Mouse (Mus musculus) CH12.LX (cell line): ENCODE measurements at regions not wholly inside any gene's neighbourhood (a gene's known extent, or its start where the extent isn't known, plus 50 kb on each side); places are given as distances from the start of the nearest gene placed in this dataset.

Experiments
- DNase-seq: peaks from one replicate; pipeline ENCODE4 v3.0.0-alpha.2; 2013; ENCODE audit errors: extremely low read depth
- H3K27ac ChIP-seq: 2 replicates; pipeline ENCODE4 v1.5.1; 2012; ENCODE audit warnings: low read depth, mild to moderate bottlenecking, control low read depth, moderate library complexity; ENCODE audit not compliant: insufficient read depth
- H3K27me3 ChIP-seq: replicated peaks from 2 replicates; pipeline ENCODE3; 2012; ENCODE audit warnings: inconsistent platforms
- H3K36me3 ChIP-seq, 2 experiments: replicated peaks in 1 of 2; 2 replicates each; pipeline versions ENCODE3 to v1.6.1; 2012; ENCODE audit warnings: inconsistent platforms in 1 of 2, low read length in 1 of 2, mild to moderate bottlenecking in 1 of 2, mixed read lengths in 1 of 2, moderate library complexity in 1 of 2; ENCODE audit not compliant: control insufficient read depth in 1 of 2, insufficient read depth in 1 of 2
- H3K4me1 ChIP-seq, 2 experiments: 2 replicates each; pipeline ENCODE4 v1.6.1; 2012; ENCODE audit warnings: inconsistent platforms in 1 of 2, moderate library complexity in 1 of 2; ENCODE audit not compliant: insufficient read depth in 2 of 2, control insufficient read depth in 1 of 2
- H3K4me2 ChIP-seq: 2 replicates; pipeline ENCODE4 v1.6.1; 2012; ENCODE audit warnings: low read depth, mild to moderate bottlenecking, control low read depth; ENCODE audit not compliant: poor library complexity, insufficient read depth, severe bottlenecking
- H3K4me3 ChIP-seq, 3 experiments: fragments of 150-350 bp in 1 of 3; sonication (generic) in 1 of 3; replicated peaks in 1 of 3; 2 replicates each; pipeline versions ENCODE3 to v1.5.1; 2011 to 2012; ENCODE audit warnings: low read depth in 2 of 3, low read length in 2 of 3, mild to moderate bottlenecking in 2 of 3, moderate library complexity in 2 of 3, control low read depth in 1 of 3, improper control_type of control experiment in 1 of 3, inconsistent platforms in 1 of 3, mixed read lengths in 1 of 3; ENCODE audit not compliant: poor library complexity in 1 of 3
- H3K79me2 ChIP-seq: replicated peaks from 2 replicates; pipeline ENCODE4 v1.6.1; 2012; ENCODE audit warnings: mild to moderate bottlenecking, moderate library complexity; ENCODE audit not compliant: control insufficient read depth, poor library complexity, insufficient read depth, severe bottlenecking; ENCODE audit errors: extremely low read depth
- H3K9ac ChIP-seq: 2 replicates; pipeline ENCODE4 v1.6.1; 2012; ENCODE audit warnings: low read depth, mild to moderate bottlenecking, control low read depth, moderate library complexity; ENCODE audit not compliant: insufficient read depth
- H3K9me3 ChIP-seq: replicated peaks from 2 replicates; pipeline ENCODE3; 2012; ENCODE audit warnings: low read length, inconsistent platforms, mixed read lengths
- BHLHE40 ChIP-seq: IDR thresholded peaks from 2 replicates; pipeline ENCODE4 v1.6.1; 2011; ENCODE audit warnings: mild to moderate bottlenecking, low read depth, low read length, improper control_type of control experiment
- CHD1 ChIP-seq: IDR thresholded peaks from 2 replicates; pipeline ENCODE4 v1.6.1; 2012; ENCODE audit warnings: low read depth, low read length, improper control_type of control experiment, inconsistent platforms
- CTCF ChIP-seq, 2 experiments: IDR thresholded peaks in 1 of 2; conservative IDR thresholded peaks in 1 of 2; 2 replicates each; pipeline ENCODE4 v1.5.1; 2011 to 2012; ENCODE audit warnings: low read depth in 2 of 2, low read length in 2 of 2, improper control_type of control experiment in 1 of 2, inconsistent platforms in 1 of 2, mild to moderate bottlenecking in 1 of 2, moderate library complexity in 1 of 2
- E2F4 ChIP-seq: IDR thresholded peaks from 2 replicates; pipeline ENCODE4 v1.6.1; 2011; ENCODE audit warnings: low read depth, low read length, improper control_type of control experiment; ENCODE audit not compliant: insufficient replicate concordance
- ELF1 ChIP-seq: IDR thresholded peaks from 2 replicates; pipeline ENCODE4 v1.6.1; 2014; ENCODE audit warnings: low read depth, mild to moderate bottlenecking, inconsistent platforms, low read length, improper control_type of control experiment
- EP300 ChIP-seq: IDR thresholded peaks from 2 replicates; pipeline ENCODE4 v1.6.1; 2011; ENCODE audit warnings: low read length, improper control_type of control experiment
- ETS1 ChIP-seq: conservative IDR thresholded peaks from 2 replicates; pipeline ENCODE4 v1.6.1; 2012; ENCODE audit warnings: low read depth, mild to moderate bottlenecking, inconsistent platforms, low read length, improper control_type of control experiment, moderate library complexity
- GABPA ChIP-seq: IDR thresholded peaks from 2 replicates; pipeline ENCODE4 v1.6.1; 2012; ENCODE audit warnings: low read depth, low read length, improper control_type of control experiment, inconsistent platforms; ENCODE audit not compliant: insufficient replicate concordance
- JUN ChIP-seq: IDR thresholded peaks from 2 replicates; pipeline ENCODE4 v1.6.1; 2011; ENCODE audit warnings: low read depth, mild to moderate bottlenecking, low read length, improper control_type of control experiment, moderate library complexity; ENCODE audit not compliant: insufficient read depth
- JUND ChIP-seq: conservative IDR thresholded peaks from 2 replicates; pipeline ENCODE4 v1.6.1; 2011; ENCODE audit warnings: low read depth, low read length, improper control_type of control experiment
- KAT2A ChIP-seq: IDR thresholded peaks from 2 replicates; pipeline ENCODE4 v1.6.1; 2012; ENCODE audit warnings: low read length, improper control_type of control experiment, inconsistent platforms; ENCODE audit not compliant: insufficient replicate concordance
- MEF2A ChIP-seq: IDR thresholded peaks from 2 replicates; pipeline ENCODE4 v1.6.1; 2014; ENCODE audit warnings: low read depth, mild to moderate bottlenecking, inconsistent platforms, low read length, improper control_type of control experiment, borderline replicate concordance
- NELFE ChIP-seq: IDR thresholded peaks from 2 replicates; pipeline ENCODE4 v1.6.1; 2011; ENCODE audit warnings: low read depth, low read length, improper control_type of control experiment
- NRF1 ChIP-seq: IDR thresholded peaks from 2 replicates; pipeline ENCODE4 v1.6.1; 2014; ENCODE audit warnings: low read depth, mild to moderate bottlenecking, inconsistent platforms, low read length, improper control_type of control experiment, moderate library complexity
- PAX5 ChIP-seq: IDR thresholded peaks from 2 replicates; pipeline ENCODE4 v1.6.1; 2012; ENCODE audit warnings: low read length, inconsistent platforms, mixed read lengths
- POLR2AphosphoS2 ChIP-seq: IDR thresholded peaks from 2 replicates; pipeline ENCODE4 v1.6.1; 2011; ENCODE audit warnings: low read depth, low read length, improper control_type of control experiment
- SMC3 ChIP-seq: IDR thresholded peaks from 2 replicates; pipeline ENCODE4 v1.6.1; 2011; ENCODE audit warnings: low read depth, low read length, improper control_type of control experiment
- TBP ChIP-seq: conservative IDR thresholded peaks from 2 replicates; pipeline ENCODE4 v1.6.1; 2011; ENCODE audit warnings: low read depth, low read length, improper control_type of control experiment
- UBTF ChIP-seq: IDR thresholded peaks from 2 replicates; pipeline ENCODE4 v1.6.1; 2012; ENCODE audit warnings: low read depth, mild to moderate bottlenecking, inconsistent platforms, low read length, improper control_type of control experiment, moderate library complexity
- USF1 ChIP-seq: IDR thresholded peaks from 2 replicates; pipeline ENCODE4 v1.6.1; 2014; ENCODE audit warnings: low read depth, mild to moderate bottlenecking, inconsistent platforms, low read length, improper control_type of control experiment
- USF2 ChIP-seq: conservative IDR thresholded peaks from 2 replicates; pipeline ENCODE4 v1.6.1; 2011; ENCODE audit warnings: low read depth, low read length, improper control_type of control experiment
- ZC3H11A ChIP-seq: IDR thresholded peaks from 2 replicates; pipeline ENCODE4 v1.6.1; 2012; ENCODE audit warnings: low read depth, mild to moderate bottlenecking, inconsistent platforms, low read length, improper control_type of control experiment
- ZKSCAN1 ChIP-seq: IDR thresholded peaks from 2 replicates; pipeline ENCODE4 v1.6.1; 2012; ENCODE audit warnings: low read depth, inconsistent platforms, low read length, improper control_type of control experiment, borderline replicate concordance
- ZMIZ1 ChIP-seq: IDR thresholded peaks from 2 replicates; pipeline ENCODE4 v1.6.1; 2012; ENCODE audit warnings: low read depth, mild to moderate bottlenecking, inconsistent platforms, low read length, improper control_type of control experiment
- ZNF384 ChIP-seq: IDR thresholded peaks from 2 replicates; pipeline ENCODE4 v1.6.1; 2012; ENCODE audit warnings: low read depth, low read length, improper control_type of control experiment, inconsistent platforms
- dilution Hi-C: fragments of 300-500 bp; cut with MboI; formaldehyde crosslinking; loops from 2 replicates; pipeline ENCODE4 v1.14.3; 2020; ENCODE audit warnings: low sequenced_read_pairs; ENCODE audit not compliant: extremely low pct_unique_long_range_greater_than_20kb, extremely low pct_ligation_motif_present
- in situ Hi-C: fragments of 300-500 bp; cut with MboI; formaldehyde crosslinking; loops from 3 replicates; pipeline ENCODE4 v1.14.3; 2019; ENCODE audit warnings: low sequenced_read_pairs, low pct_ligation_motif_present, low pct_unique_long_range_greater_than_20kb, mixed read lengths

- no peaks in the 10 kb centered on the region for H3K79me2 ChIP-seq
- H3K9me3 ChIP-seq, result no peaks in the 10 kb centered on the region
- dilution Hi-C loops, result no loop called here
- in situ Hi-C loops, result no loop called here
- no peak overlapping the region for H3K4me3 ChIP-seq
- TF ChIP-seq USF2, result no peak
- no peak for TF ChIP-seq JUND
- TF ChIP-seq ZMIZ1, result no peak
- TF ChIP-seq ZC3H11A, result no peak
- TF ChIP-seq CTCF (conservative IDR thresholded peaks at IDR 0.05 in 1 of 2, IDR thresholded peaks at IDR 0.05 in 1 of 2; ENCODE audit: low read depth in 2 of 2, low read length in 2 of 2), result no peak
- no peak for TF ChIP-seq KAT2A
- no peak for TF ChIP-seq TBP
- no peak for TF ChIP-seq BHLHE40
- no peak for TF ChIP-seq EP300
- no peak for TF ChIP-seq SMC3
- peaks cover 0 to 6% of the 10 kb centered on the region in 2 experiments; a peak in 2 of 4 replicates for H3K4me1 ChIP-seq
- H3K36me3 ChIP-seq, result no peaks in the 10 kb centered on the region
- no peak overlapping the region for H3K9ac ChIP-seq
- no peak overlapping the region for H3K27ac ChIP-seq
- no peaks in the 10 kb centered on the region for H3K27me3 ChIP-seq
- DNase-seq, result no peak
- H3K4me2 ChIP-seq, result no peak overlapping the region
These were observed 75.6 kb upstream of the Ppm1b start for GRCm38 (mm10) chr17:84880946-84881345.

- dilution Hi-C loops, result no loop called here
- TF ChIP-seq ZKSCAN1 (no peak), JUND (no peak)
- TF ChIP-seq, all 38 proteins: peak for 0
- H3K4me2 ChIP-seq, result no peak overlapping the region
These were observed 68.0 kb upstream of the Ppm1b start for GRCm38 (mm10) chr17:84888525-84888924.

GRCm38 (mm10) chr17:84890871-84891599 is 65.5 kb upstream of the Ppm1b start:
- Histone ChIP-seq H3K27me3 (no peaks in the 10 kb centered on the region), H3K4me2 (no peak overlapping the region), H3K27ac (no peak overlapping the region), H3K4me3 (no peak overlapping the region), H3K9ac (no peak overlapping the region), H3K9me3 (no peaks in the 10 kb centered on the region), H3K79me2 (no peaks in the 10 kb centered on the region), H3K4me1 (no peaks in the 10 kb centered on the region), H3K36me3 (no peaks in the 10 kb centered on the region)
- DNase-seq, result no peak
- in situ Hi-C loops, result no loop called here
- dilution Hi-C loops, result no loop called here
- TF ChIP-seq POLR2AphosphoS2, result no peak
- no peak for TF ChIP-seq TBP
- no peak for TF ChIP-seq NELFE
- no peak for TF ChIP-seq EP300
- TF ChIP-seq GABPA, result no peak
- TF ChIP-seq ELF1, result no peak
- no peak for TF ChIP-seq NRF1
- no peak for TF ChIP-seq JUND
- TF ChIP-seq PAX5, result no peak
- no peak for TF ChIP-seq USF2
- TF ChIP-seq CHD1, result no peak
- no peak for TF ChIP-seq ZMIZ1
- no peak for TF ChIP-seq MEF2A
- TF ChIP-seq ETS1, result no peak
- no peak for TF ChIP-seq USF1
- TF ChIP-seq E2F4, result no peak
- TF ChIP-seq ZNF384, result no peak
- no peak for TF ChIP-seq JUN
- no peak for TF ChIP-seq UBTF

More at GRCm38 (mm10) chr17:84888525-84888924, 68.0 kb upstream of the Ppm1b start:
- H3K4me1 ChIP-seq, result no peaks in the 10 kb centered on the region
- DNase-seq, result no peak
- in situ Hi-C loops, result no loop called here
- no peak overlapping the region for H3K9ac ChIP-seq
- no peak overlapping the region for H3K27ac ChIP-seq
- no peaks in the 10 kb centered on the region for H3K79me2 ChIP-seq
- H3K4me3 ChIP-seq, result no peak overlapping the region
- H3K27me3 ChIP-seq, result no peaks in the 10 kb centered on the region
- no peaks in the 10 kb centered on the region for H3K36me3 ChIP-seq
- no peaks in the 10 kb centered on the region for H3K9me3 ChIP-seq
